Mouse (Mus musculus) heart, embryonic 14.5 days (tissue): ENCODE results near the gene Mapk7. TPM values are rescaled to one million over a fixed set of nuclear protein-coding genes. Genes with fewer than 3 reads are reported as not detected.

Experiments used
- ATAC-seq: fragments of 200-750 bp; cut with Nextera tagmentation; 2 replicates; pipeline ENCODE4 v1.8.0; 2017; ENCODE audit warnings: low read depth, moderate TSS enrichment; ENCODE audit not compliant: insufficient number of reproducible peaks, insufficient read depth, low FRiP score
- H3K27ac ChIP-seq, 2 experiments: fragments of 200-500 bp in 1 of 2; fragments of 300-500 bp in 1 of 2; sonication (generic) in 1 of 2; replicated peaks in 1 of 2; 2 replicates each; pipeline ENCODE4 v1.5.1; 2012 to 2014; ENCODE audit warnings: low read depth in 2 of 2, low read length in 2 of 2, control low read depth in 1 of 2, mild to moderate bottlenecking in 1 of 2, mixed read lengths in 1 of 2; ENCODE audit not compliant: control insufficient read depth in 1 of 2, insufficient read depth in 1 of 2
- H3K27me3 ChIP-seq: fragments of 300-500 bp; sonication (generic); 2 replicates; pipeline ENCODE4 v1.6.1; 2014; ENCODE audit warnings: mild to moderate bottlenecking, low read length, control low read depth; ENCODE audit not compliant: control insufficient read depth, insufficient read depth
- H3K36me3 ChIP-seq: fragments of 300-500 bp; sonication (generic); 2 replicates; pipeline ENCODE4 v1.6.1; 2014; ENCODE audit warnings: mild to moderate bottlenecking, control low read depth, low read length, mixed read lengths; ENCODE audit not compliant: control insufficient read depth, insufficient read depth
- H3K4me1 ChIP-seq, 2 experiments: fragments of 200-500 bp in 1 of 2; fragments of 300-500 bp in 1 of 2; sonication (generic) in 1 of 2; 2 replicates each; pipeline ENCODE4 v1.6.1; 2012 to 2014; ENCODE audit warnings: low read length in 2 of 2, control low read depth in 1 of 2, mixed read lengths in 1 of 2; ENCODE audit not compliant: control insufficient read depth in 2 of 2, insufficient read depth in 2 of 2
- H3K4me2 ChIP-seq: fragments of 300-500 bp; sonication (generic); 2 replicates; pipeline ENCODE4 v1.6.1; 2014; ENCODE audit warnings: mild to moderate bottlenecking, low read length
- H3K4me3 ChIP-seq, 2 experiments: fragments of 200-500 bp in 1 of 2; fragments of 300-500 bp in 1 of 2; sonication (generic) in 1 of 2; 2 replicates each; pipeline ENCODE4 v1.5.1; 2012 to 2014; ENCODE audit warnings: low read length in 2 of 2, mild to moderate bottlenecking in 2 of 2, control low read depth in 1 of 2, low read depth in 1 of 2, moderate library complexity in 1 of 2; ENCODE audit not compliant: control insufficient read depth in 1 of 2, insufficient read depth in 1 of 2
- H3K9ac ChIP-seq: fragments of 300-500 bp; sonication (generic); 2 replicates; pipeline ENCODE4 v1.6.1; 2014; ENCODE audit warnings: mild to moderate bottlenecking, low read length
- H3K9me3 ChIP-seq: fragments of 300-500 bp; sonication (generic); 2 replicates; pipeline ENCODE4 v1.6.1; 2016; ENCODE audit warnings: low read length, control low read depth; ENCODE audit not compliant: control insufficient read depth
- WGBS: fragments of 180-500 bp; shearing (Covaris S2); extraction: QIAGEN DNeasy Blood & Tissue Kit; methylation state at CpG from one replicate; pipeline ENCODE4 v1.1.7; 2014; 5-methylcytosine and 5-hydroxymethylcytosine counted together
- polyA plus RNA-seq: library from polyadenylated mRNA; unstranded; fragments of >200 nt; fragmentation: Nextera tagmentation; extraction: Ambion mirVana; gene quantifications from 2 replicates; pipeline ENCODE4 v1.2.1, GENCODE M21; 2014

Mapk7 gene
- polyA plus RNA-seq, 1 experiment from 2014 or later, result 23.2 TPM

- Histone ChIP-seq H3K27ac (no peak overlapping the region), H3K9me3 (no peaks in the 10 kb centered on the region), H3K4me1 (peaks cover 7 to 12% of the 10 kb centered on the region in 2 experiments), H3K4me3 (no peak overlapping the region), H3K36me3 (no peaks in the 10 kb centered on the region), H3K27me3 (peaks cover 12% of the 10 kb centered on the region; the same call in 1 of the 2 replicates), H3K4me2 (no peak overlapping the region), H3K9ac (no peak overlapping the region)
- 73% methylated on average over 24 of the region's 24 CpGs for WGBS
- no peak for ATAC-seq
Observed at GRCm38 (mm10) chr11:61449499-61450292, 44.5 kb downstream of the Mapk7 start.

DNA sequence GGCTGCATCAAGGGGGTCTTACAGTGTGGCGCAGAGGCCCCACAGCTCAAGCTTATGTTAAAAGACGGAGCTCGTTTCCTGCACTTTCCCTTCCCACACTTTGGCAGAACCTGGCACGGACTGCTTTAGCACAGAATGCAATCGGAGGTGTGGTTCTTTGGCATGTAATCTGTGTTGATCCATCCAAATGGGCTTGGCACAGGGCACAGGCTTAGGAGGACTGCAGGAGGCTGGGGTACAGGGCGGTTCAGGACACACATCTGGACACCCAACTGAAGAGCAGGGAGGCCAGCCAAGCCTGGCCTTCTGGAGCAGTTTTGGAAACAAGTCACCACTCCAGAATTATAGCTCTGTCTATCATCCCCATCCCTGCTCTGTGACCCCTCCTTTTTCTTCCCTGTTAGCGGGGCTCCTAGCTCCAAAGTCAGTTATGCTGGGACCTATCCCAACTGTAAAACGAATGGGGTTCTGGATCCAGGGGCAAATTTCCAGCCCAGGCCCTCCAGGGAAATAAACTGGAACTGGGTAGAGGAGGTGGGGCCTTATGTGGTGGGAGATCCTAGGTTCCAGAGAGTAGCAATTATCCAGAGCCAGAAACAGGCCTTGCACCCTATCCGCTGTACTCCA, 45.5 kb downstream of the Mapk7 start:
- no peak for ATAC-seq
- H3K27me3 ChIP-seq, result peaks cover 12% of the 10 kb centered on the region; the same call in 1 of the 2 replicates
- H3K27ac ChIP-seq, result no peak overlapping the region

DNA sequence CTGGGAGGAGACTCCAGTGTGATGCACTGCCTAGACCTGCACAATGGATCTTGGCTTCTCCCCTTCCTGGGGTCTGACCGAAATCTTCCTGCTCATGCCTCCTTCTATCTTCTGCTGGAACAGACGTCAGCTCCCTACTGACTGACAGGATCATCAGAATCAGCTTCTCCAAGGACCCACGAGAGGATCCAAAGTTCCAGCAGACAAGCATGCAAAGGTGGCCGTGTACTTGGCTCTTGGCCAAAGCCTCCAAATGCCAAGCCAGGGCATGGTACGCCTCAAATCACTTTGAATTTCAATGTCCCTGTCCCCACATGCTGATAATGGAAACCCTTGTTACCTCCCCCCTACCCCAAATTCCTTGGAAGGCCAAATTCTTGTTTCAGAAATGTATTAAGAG, 46.2 kb downstream of the Mapk7 start:
- H3K27me3 ChIP-seq, result peaks cover 12% of the 10 kb centered on the region; the same call in 1 of the 2 replicates
- H3K27ac ChIP-seq, result no peak overlapping the region
- H3K9ac ChIP-seq, result no peak overlapping the region
- H3K4me1 ChIP-seq, result peaks cover 2 to 3% of the 10 kb centered on the region in 2 experiments; a peak in 2 of 4 replicates
- H3K9me3 ChIP-seq, result no peaks in the 10 kb centered on the region
- WGBS, result 33% methylated on average over 5 of the region's 5 CpGs
- H3K36me3 ChIP-seq, result no peaks in the 10 kb centered on the region
- no peak overlapping the region for H3K4me2 ChIP-seq
- ATAC-seq, result no peak
- H3K4me3 ChIP-seq, result no peak overlapping the region

More for the DNA sequence above, 45.5 kb downstream of the Mapk7 start:
- H3K9me3 ChIP-seq, result no peaks in the 10 kb centered on the region
- no peak overlapping the region for H3K4me2 ChIP-seq
- 79% methylated on average over 9 of the region's 9 CpGs for WGBS
- H3K4me3 ChIP-seq, result no peak overlapping the region
- H3K4me1 ChIP-seq, result peaks cover 3 to 7% of the 10 kb centered on the region in 2 experiments
- no peak overlapping the region for H3K9ac ChIP-seq
- H3K36me3 ChIP-seq, result no peaks in the 10 kb centered on the region

DNA sequence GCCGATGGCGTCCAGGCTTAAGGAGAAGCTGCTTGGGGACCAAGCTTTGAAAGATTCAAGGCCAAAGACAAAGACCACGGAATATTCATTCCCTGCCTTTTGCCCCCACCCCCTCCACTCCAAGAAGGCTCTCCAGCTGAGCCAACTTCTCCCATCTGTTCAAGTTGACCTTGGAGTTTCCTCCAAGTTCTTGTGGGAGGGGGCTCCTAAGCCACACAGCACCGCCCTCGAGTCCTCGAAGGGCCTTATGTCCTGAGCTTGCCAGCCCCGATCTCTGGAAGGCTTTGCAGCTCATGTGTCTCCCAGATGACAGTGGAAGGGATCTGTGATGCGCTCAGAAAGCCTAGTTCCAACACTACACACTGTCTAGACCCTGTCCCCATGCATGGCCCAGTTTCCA, 46.9 kb downstream of the Mapk7 start:
- Histone ChIP-seq H3K4me3 (no peak overlapping the region), H3K9me3 (no peaks in the 10 kb centered on the region), H3K9ac (no peak overlapping the region), H3K4me1 (peaks cover 2 to 3% of the 10 kb centered on the region in 2 experiments; a peak in 2 of 4 replicates), H3K36me3 (no peaks in the 10 kb centered on the region), H3K4me2 (no peak overlapping the region), H3K27ac (no peak overlapping the region), H3K27me3 (peaks cover 5% of the 10 kb centered on the region; the same call in 1 of the 2 replicates)
- ATAC-seq, result no peak
- 84% methylated on average over 8 of the region's 8 CpGs for WGBS

DNA sequence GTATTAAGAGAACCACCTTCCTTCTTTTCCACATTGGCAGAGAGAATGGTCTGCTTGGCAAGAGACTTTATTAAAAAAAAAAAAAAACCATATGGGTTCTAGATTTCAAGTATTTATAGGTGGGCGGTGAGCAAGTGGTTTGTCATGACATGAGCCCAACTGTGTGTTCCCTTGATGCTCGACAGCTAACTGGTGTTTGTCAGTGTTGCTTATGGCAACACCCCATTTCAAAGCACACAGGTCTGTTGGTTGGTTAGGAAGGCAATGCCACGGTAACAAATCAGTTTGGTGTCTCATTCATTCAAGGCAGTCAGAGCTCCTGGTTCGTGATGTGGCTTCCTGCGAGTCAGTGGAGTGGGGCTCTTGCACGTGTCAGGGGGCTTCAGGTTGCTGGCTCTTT, 50.4 kb downstream of the Mapk7 start:
- H3K27ac ChIP-seq, result no peak overlapping the region
- no peak overlapping the region for H3K4me2 ChIP-seq
- no peak overlapping the region for H3K9ac ChIP-seq
- H3K9me3 ChIP-seq, result no peaks in the 10 kb centered on the region
- no peak for ATAC-seq
- no peaks in the 10 kb centered on the region for H3K27me3 ChIP-seq
- no peak overlapping the region for H3K4me3 ChIP-seq
- 87% methylated on average over 6 of the region's 6 CpGs for WGBS
- no peaks in the 10 kb centered on the region for H3K36me3 ChIP-seq
- H3K4me1 ChIP-seq, result peaks cover 2 to 3% of the 10 kb centered on the region in 2 experiments; a peak in 1 of 4 replicates

- Histone ChIP-seq H3K27me3 (no peaks in the 10 kb centered on the region), H3K4me2 (no peak overlapping the region), H3K36me3 (no peaks in the 10 kb centered on the region), H3K9ac (no peak overlapping the region), H3K4me1 (no peaks in the 10 kb centered on the region), H3K4me3 (no peak overlapping the region), H3K27ac (no peak overlapping the region), H3K9me3 (no peaks in the 10 kb centered on the region)
- WGBS, result 79% methylated on average over 7 of the region's 7 CpGs
- no peak for ATAC-seq
Observed at GRCm38 (mm10) chr11:61441670-61442069, 52.5 kb downstream of the Mapk7 start.

DNA sequence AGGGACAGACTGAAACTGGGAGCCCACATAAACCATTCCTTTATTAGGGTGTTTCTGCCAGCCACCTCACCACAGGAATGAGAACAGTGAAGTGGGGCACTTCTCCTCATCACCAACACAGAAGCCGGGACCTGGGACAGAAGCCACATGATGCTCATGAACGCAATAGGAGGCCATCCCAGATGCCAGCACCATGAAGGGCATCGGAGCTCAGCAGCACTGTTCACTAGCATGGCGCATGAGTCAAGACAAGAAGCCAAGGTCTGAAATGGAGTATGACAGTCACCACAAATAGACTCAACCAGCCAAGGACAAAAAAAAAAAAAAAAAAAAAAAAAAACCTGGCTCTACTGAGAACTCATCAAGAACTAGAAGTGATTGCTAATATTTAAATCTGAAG, 53.8 kb downstream of the Mapk7 start:
- Histone ChIP-seq H3K4me1 (no peaks in the 10 kb centered on the region), H3K4me2 (no peak overlapping the region), H3K9me3 (no peaks in the 10 kb centered on the region), H3K27ac (no peak overlapping the region), H3K4me3 (no peak overlapping the region), H3K36me3 (no peaks in the 10 kb centered on the region), H3K27me3 (no peaks in the 10 kb centered on the region), H3K9ac (no peak overlapping the region)
- ATAC-seq, result no peak
- 83% methylated on average over 4 of the region's 4 CpGs for WGBS
